Mouse (Mus musculus) MEL (cell line): ENCODE results near the gene Tiam1.

Experiments
- CTCF ChIP-seq, 3 experiments: IDR thresholded peaks in 2 of 3; conservative IDR thresholded peaks in 1 of 3; 2 replicates each; pipeline ENCODE4 v1.5.1; 2011 to 2012; ENCODE audit warnings: low read length in 3 of 3, low read depth in 2 of 3, mild to moderate bottlenecking in 2 of 3, improper control_type of control experiment in 1 of 3, inconsistent platforms in 1 of 3, mixed read lengths in 1 of 3, moderate library complexity in 1 of 3; ENCODE audit not compliant: control insufficient read depth in 1 of 3, insufficient read depth in 1 of 3, poor library complexity in 1 of 3, severe bottlenecking in 1 of 3
- E2F4 ChIP-seq: IDR thresholded peaks from 2 replicates; pipeline ENCODE4 v1.6.1; 2011; ENCODE audit warnings: low read depth, low read length, improper control_type of control experiment, borderline replicate concordance
- EP300 ChIP-seq, 2 experiments: IDR thresholded peaks; 2 replicates each; pipeline ENCODE4 v1.6.1; 2011; ENCODE audit warnings: improper control_type of control experiment in 2 of 2, low read length in 2 of 2, low read depth in 1 of 2, mild to moderate bottlenecking in 1 of 2
- GATA1 ChIP-seq: IDR thresholded peaks from 2 replicates; pipeline ENCODE4 v1.6.1; 2011; ENCODE audit warnings: low read depth, low read length, improper control_type of control experiment
- KAT2A ChIP-seq: conservative IDR thresholded peaks from 2 replicates; pipeline ENCODE4 v1.6.1; 2012; ENCODE audit warnings: low read depth, low read length, improper control_type of control experiment, inconsistent platforms
- MXI1 ChIP-seq: IDR thresholded peaks from 2 replicates; pipeline ENCODE4 v1.6.1; 2011; ENCODE audit warnings: mild to moderate bottlenecking, low read depth, low read length, improper control_type of control experiment
- NELFE ChIP-seq: IDR thresholded peaks from 2 replicates; pipeline ENCODE4 v1.6.1; 2011; ENCODE audit warnings: low read depth, low read length, improper control_type of control experiment
- POLR2A ChIP-seq, 2 experiments: IDR thresholded peaks; 2 replicates each; pipeline ENCODE4 v1.6.1; 2011 to 2012; ENCODE audit warnings: low read length in 2 of 2, mild to moderate bottlenecking in 2 of 2, control low read depth in 1 of 2, improper control_type of control experiment in 1 of 2, low read depth in 1 of 2, moderate library complexity in 1 of 2; ENCODE audit not compliant: control insufficient read depth in 1 of 2, insufficient read depth in 1 of 2, poor library complexity in 1 of 2
- POLR2AphosphoS2 ChIP-seq: IDR thresholded peaks from 2 replicates; pipeline ENCODE4 v1.6.1; 2011; ENCODE audit warnings: low read length, improper control_type of control experiment
- SMC3 ChIP-seq: IDR thresholded peaks from 2 replicates; pipeline ENCODE4 v1.6.1; 2011; ENCODE audit warnings: low read depth, low read length, improper control_type of control experiment
- TAL1 ChIP-seq: IDR thresholded peaks from 2 replicates; pipeline ENCODE4 v1.6.1; 2012; ENCODE audit warnings: mild to moderate bottlenecking, inconsistent platforms, low read length, moderate library complexity, mixed read lengths
- TCF12 ChIP-seq: IDR thresholded peaks from 2 replicates; pipeline ENCODE4 v1.6.1; 2014; ENCODE audit warnings: low read depth, mild to moderate bottlenecking, inconsistent platforms, low read length, improper control_type of control experiment, moderate library complexity
- ZNF384 ChIP-seq: IDR thresholded peaks from 2 replicates; pipeline ENCODE4 v1.6.1; 2012; ENCODE audit warnings: low read depth, mild to moderate bottlenecking, inconsistent platforms, low read length, improper control_type of control experiment

GRCm38 (mm10) chr16:90073510-90073909 is 70.1 kb downstream of the Tiam1 start:
- no peak for TF ChIP-seq POLR2A (IDR thresholded peaks at IDR 0.05; ENCODE audit: control insufficient read depth in 1 of 2, insufficient read depth in 1 of 2, low read depth in 1 of 2, low read length in 2 of 2, poor library complexity in 1 of 2)
- no peak for TF ChIP-seq EP300 (IDR thresholded peaks at IDR 0.05; ENCODE audit: low read depth in 1 of 2, low read length in 2 of 2)
- TF ChIP-seq POLR2AphosphoS2 = no peak
- TF ChIP-seq CTCF (IDR thresholded peaks at IDR 0.05 in 2 of 3, conservative IDR thresholded peaks at IDR 0.05 in 1 of 3; ENCODE audit: control insufficient read depth in 1 of 3, insufficient read depth in 1 of 3, low read depth in 2 of 3, low read length in 3 of 3, poor library complexity in 1 of 3, severe bottlenecking in 1 of 3) = no peak
- TF ChIP-seq GATA1 = no peak
- no peak for TF ChIP-seq SMC3
- TF ChIP-seq TAL1 = no peak
- no peak for TF ChIP-seq KAT2A
- TF ChIP-seq MXI1 = no peak
- TF ChIP-seq TCF12 = no peak
- TF ChIP-seq E2F4 = no peak
- TF ChIP-seq ZNF384 = no peak
- no peak for TF ChIP-seq NELFE
